Mouse (Mus musculus) liver, embryonic 15.5 days (tissue): ENCODE results near the gene Ifit3. TPM values are rescaled to one million over a fixed set of nuclear protein-coding genes. Genes with fewer than 3 reads are reported as not detected.

Experiments
- ATAC-seq: fragments of 200-750 bp; cut with Nextera tagmentation; 2 replicates; pipeline ENCODE4 v1.8.0; 2017; ENCODE audit warnings: moderate number of reproducible peaks, mild to moderate bottlenecking, moderate library complexity; ENCODE audit not compliant: insufficient read depth
- H3K27ac ChIP-seq: fragments of 300-500 bp; sonication (generic); replicated peaks from 2 replicates; pipeline ENCODE4 v1.5.1; 2015; ENCODE audit warnings: mild to moderate bottlenecking, inconsistent platforms
- H3K27me3 ChIP-seq: fragments of 300-500 bp; sonication (generic); 2 replicates; pipeline ENCODE4 v1.6.1; 2015; ENCODE audit warnings: mild to moderate bottlenecking, inconsistent platforms
- H3K36me3 ChIP-seq: fragments of 300-500 bp; sonication (generic); replicated peaks from 2 replicates; pipeline ENCODE4 v1.6.1; 2015; ENCODE audit warnings: moderate library complexity, mild to moderate bottlenecking, inconsistent platforms
- H3K4me1 ChIP-seq: fragments of 300-500 bp; sonication (generic); replicated peaks from 2 replicates; pipeline ENCODE4 v1.6.1; 2015; ENCODE audit warnings: inconsistent platforms
- H3K4me2 ChIP-seq: fragments of 300-500 bp; sonication (generic); 2 replicates; pipeline ENCODE4 v1.6.1; 2015; ENCODE audit warnings: moderate library complexity, mild to moderate bottlenecking, inconsistent platforms
- H3K4me3 ChIP-seq: fragments of 300-500 bp; sonication (generic); replicated peaks from 2 replicates; pipeline ENCODE4 v1.5.1; 2015; ENCODE audit warnings: mild to moderate bottlenecking, inconsistent platforms
- H3K9ac ChIP-seq: fragments of 300-500 bp; sonication (generic); 2 replicates; pipeline ENCODE4 v1.6.1; 2015; ENCODE audit warnings: moderate library complexity, mild to moderate bottlenecking, inconsistent platforms
- H3K9me3 ChIP-seq: fragments of 300-500 bp; sonication (generic); replicated peaks from 2 replicates; pipeline ENCODE4 v1.6.1; 2016; ENCODE audit warnings: inconsistent platforms
- WGBS: fragments of 180-500 bp; shearing (Covaris S2); methylation state at CpG from one replicate; pipeline ENCODE4 v1.1.7; 2015; ENCODE audit warnings: mixed read lengths; ENCODE audit not compliant: insufficient replicate concordance; 5-methylcytosine and 5-hydroxymethylcytosine counted together
- polyA plus RNA-seq: library from polyadenylated mRNA; unstranded; fragments of >200 nt; fragmentation: Nextera tagmentation; extraction: Ambion mirVana; gene quantifications from 2 replicates; pipeline ENCODE4 v1.2.1, GENCODE M21; 2015

The Ifit3 gene
- polyA plus RNA-seq, 1 experiment from 2014 or later: 2.3 TPM

GRCm38 (mm10) chr19:34620871-34621270, 37.5 kb downstream of the Ifit3 start:
- H3K27ac ChIP-seq: no peak overlapping the region
- H3K36me3 ChIP-seq: no peaks in the 10 kb centered on the region
- no peaks in the 10 kb centered on the region for H3K4me1 ChIP-seq
- no peak overlapping the region for H3K4me2 ChIP-seq
- no peaks in the 10 kb centered on the region for H3K9me3 ChIP-seq
- ATAC-seq: no peak
- H3K27me3 ChIP-seq: no peaks in the 10 kb centered on the region
- H3K4me3 ChIP-seq: no peak overlapping the region
- WGBS: 69% methylated on average over 5 of the region's 5 CpGs
- no peak overlapping the region for H3K9ac ChIP-seq

- Histone ChIP-seq H3K4me1 (no peaks in the 10 kb centered on the region), H3K36me3 (no peaks in the 10 kb centered on the region), H3K9me3 (no peaks in the 10 kb centered on the region), H3K9ac (no peak overlapping the region), H3K4me3 (no peak overlapping the region), H3K27me3 (no peaks in the 10 kb centered on the region), H3K27ac (no peak overlapping the region), H3K4me2 (no peak overlapping the region)
- no peak for ATAC-seq
- 78% methylated on average over 6 of the region's 6 CpGs for whole genome bisulfite sequencing
Observed at GRCm38 (mm10) chr19:34623781-34624180, 40.5 kb downstream of the Ifit3 start.

- ATAC-seq: no peak
- 38% methylated on average over 4 of the region's 4 CpGs for WGBS
- no peaks in the 10 kb centered on the region for H3K36me3 ChIP-seq
Observed at GRCm38 (mm10) chr19:34624663-34625062, 41.3 kb downstream of the Ifit3 start.

GRCm38 (mm10) chr19:34627496-34627895, 44.2 kb downstream of the Ifit3 start:
- WGBS: 51% methylated on average over 2 of the region's 2 CpGs
- H3K36me3 ChIP-seq: no peaks in the 10 kb centered on the region
- H3K9me3 ChIP-seq: no peaks in the 10 kb centered on the region
- 0 out of 2 replicates have a peak, but pooled peaks cover 4% of the 10 kb centered on the region for H3K4me1 ChIP-seq
- H3K27me3 ChIP-seq: no peaks in the 10 kb centered on the region
- H3K4me2 ChIP-seq: no peak overlapping the region
- no peak overlapping the region for H3K9ac ChIP-seq
- ATAC-seq: no peak
- H3K4me3 ChIP-seq: no peak overlapping the region
- H3K27ac ChIP-seq: no peak overlapping the region

More at GRCm38 (mm10) chr19:34624663-34625062, 41.3 kb downstream of the Ifit3 start:
- Histone ChIP-seq H3K4me3 (no peak overlapping the region), H3K9me3 (no peaks in the 10 kb centered on the region), H3K27ac (no peak overlapping the region), H3K9ac (no peak overlapping the region), H3K4me2 (no peak overlapping the region), H3K4me1 (no peaks in the 10 kb centered on the region), H3K27me3 (no peaks in the 10 kb centered on the region)

- H3K9me3 ChIP-seq: no peaks in the 10 kb centered on the region
- no peak for ATAC-seq
- no peaks in the 10 kb centered on the region for H3K36me3 ChIP-seq
- 0 out of 2 replicates have a peak, but pooled peaks cover 4% of the 10 kb centered on the region for H3K4me1 ChIP-seq
- no peak overlapping the region for H3K9ac ChIP-seq
- no peak overlapping the region for H3K4me3 ChIP-seq
- no peak overlapping the region for H3K27ac ChIP-seq
- H3K4me2 ChIP-seq: no peak overlapping the region
- H3K27me3 ChIP-seq: no peaks in the 10 kb centered on the region
Observed at GRCm38 (mm10) chr19:34631487-34631886, 48.2 kb downstream of the Ifit3 start.

- ATAC-seq: no peak
- no peaks in the 10 kb centered on the region for H3K36me3 ChIP-seq
- no peaks in the 10 kb centered on the region for H3K9me3 ChIP-seq
- H3K4me1 ChIP-seq: peaks cover 4% of the 10 kb centered on the region; the same call in 1 of the 2 replicates
- peak overlapping the region; percentile 14; the same call in 1 of the 2 replicates for H3K27ac ChIP-seq
- H3K27me3 ChIP-seq: 0 out of 2 replicates have a peak, but pooled peaks cover 6% of the 10 kb centered on the region
- WGBS: 28% methylated on average over 2 of the region's 2 CpGs
- no peak overlapping the region for H3K4me3 ChIP-seq
- no peak overlapping the region for H3K4me2 ChIP-seq
- no peak overlapping the region for H3K9ac ChIP-seq
Observed at GRCm38 (mm10) chr19:34633484-34633883, 50.2 kb downstream of the Ifit3 start.

- Histone ChIP-seq H3K4me3 (no peak overlapping the region), H3K4me2 (no peak overlapping the region), H3K27ac (no peak overlapping the region), H3K9me3 (no peaks in the 10 kb centered on the region), H3K27me3 (0 out of 2 replicates have a peak, but pooled peaks cover 11% of the 10 kb centered on the region), H3K36me3 (no peaks in the 10 kb centered on the region), H3K4me1 (peaks cover 11% of the 10 kb centered on the region; the same call in 1 of the 2 replicates), H3K9ac (no peak overlapping the region)
- 9% methylated on average over 3 of the region's 3 CpGs for WGBS
- no peak for ATAC-seq
Observed at GRCm38 (mm10) chr19:34636933-34637557, 53.7 kb downstream of the Ifit3 start.

Other genes with a start within 250 kb of the Ifit3 start
- 0.18 TPM in 2 replicates for gene Ch25h, start 108.4 kb upstream of the Ifit3 start, polyA plus RNA-seq
- 49.1 and 49.8 TPM in 2 replicates for gene Lipa, start 56.1 kb upstream of the Ifit3 start, polyA plus RNA-seq
- 2.7 and 3.0 TPM in 2 replicates for gene Ifit2, start 32.8 kb upstream of the Ifit3 start, polyA plus RNA-seq
- gene Ifit1bl1, start 18.4 kb downstream of the Ifit3 start, polyA plus RNA-seq: 0.16 and 0.17 TPM in 2 replicates
- 0.28 and 0.61 TPM in 2 replicates for gene Ifit3b, start 24.4 kb downstream of the Ifit3 start, polyA plus RNA-seq
- 0.07 and 0.21 TPM in 2 replicates for gene Ifit1bl2, start 57.2 kb downstream of the Ifit3 start, polyA plus RNA-seq
- gene Ifit1, start 57.3 kb downstream of the Ifit3 start, polyA plus RNA-seq: 0.99 and 1.5 TPM in 2 replicates
- gene Slc16a12, start 163.8 kb downstream of the Ifit3 start, polyA plus RNA-seq: 12.2 and 14.3 TPM in 2 replicates